Comparison of ENCODE assay signal across 8 mouse cellular contexts in the genomic region with DNA sequence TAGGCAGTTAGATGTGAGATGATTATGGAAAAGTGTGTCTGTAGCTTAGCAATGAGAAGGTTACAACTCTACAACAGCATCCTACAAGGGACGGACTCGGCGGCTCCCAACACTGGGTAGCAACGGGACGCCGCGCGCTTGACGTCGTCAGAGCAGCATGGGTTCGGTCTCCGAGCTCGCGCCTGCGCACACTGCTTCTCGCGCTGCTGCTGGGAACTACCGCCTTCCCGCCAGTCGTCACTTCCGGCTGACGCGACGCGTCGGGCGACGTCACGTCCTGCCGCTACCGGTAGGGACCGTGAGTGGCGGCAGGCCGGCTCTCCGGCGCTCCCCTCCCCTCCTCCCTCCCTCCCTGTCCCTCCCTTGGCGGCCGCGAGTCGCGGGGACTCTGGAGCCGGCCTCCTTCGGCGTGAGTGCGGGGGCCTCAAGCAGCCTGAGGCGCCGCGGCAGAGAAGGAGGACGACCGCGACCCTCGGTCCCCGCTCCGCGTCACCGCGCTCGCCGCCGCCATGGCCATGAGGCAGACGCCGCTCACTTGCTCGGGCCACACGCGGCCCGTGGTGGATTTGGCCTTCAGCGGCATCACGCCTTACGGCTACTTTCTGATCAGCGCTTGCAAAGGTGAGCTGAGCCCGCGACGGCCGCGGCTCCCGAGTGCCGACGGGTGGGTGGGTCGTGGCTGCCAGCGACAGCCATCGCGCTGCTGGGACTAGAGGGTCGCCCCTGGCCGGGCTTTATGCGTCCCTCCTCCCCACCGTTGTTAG. TPM values are rescaled to one million over a fixed set of nuclear protein-coding genes. Genes with fewer than 3 reads are reported as not detected.
DNase-seq lines count a peak whose midpoint lies in the region; ATAC-seq and TF ChIP-seq lines count a peak whose summit lies in the region.

Gene Strap (plus strand): TSS at position 233 of the 764 bp plus-strand sequence.

- WGBS in cerebellum, adult 2 months = under 1% methylated on average over 82 of the region's 86 CpGs
- WGBS in lung, embryonic 16.5 days = under 1% methylated on average over 70 of the region's 86 CpGs

- H3K4me2 ChIP-seq in lung, embryonic 16.5 days (ENCODE audit: low read depth, low read length) = peak within 1 kb of the TSS; percentile 92

- peaks cover 2 to 13% of the 10 kb centered on the region in 2 experiments; a peak in 3 of 4 replicates for H3K4me1 ChIP-seq in MEL (ENCODE audit: control insufficient read depth in 1 of 2, insufficient read depth in 2 of 2, low read length in 2 of 2)
- peaks cover 10% of the 10 kb centered on the region; the same call in 1 of the 2 replicates for H3K4me1 ChIP-seq in cerebellum, adult 2 months (ENCODE audit: control insufficient read depth, insufficient read depth, low read length)
- H3K4me1 ChIP-seq in lung, embryonic 16.5 days (replicated peaks; ENCODE audit: control insufficient read depth, insufficient read depth, low read length) = peaks cover 12% of the 10 kb centered on the region

- H3K9me3 ChIP-seq in MEL (replicated peaks; ENCODE audit: insufficient read depth, low read length) = no peaks in the 10 kb centered on the region
- H3K9me3 ChIP-seq in lung, embryonic 16.5 days (ENCODE audit: control insufficient read depth, low read length) = no peaks in the 10 kb centered on the region

- peak; percentile 90 to 96 for ATAC-seq in hematopoietic stem cell, adult 5-6 weeks (replicated peaks in 1 of 2; ENCODE audit: insufficient read depth in 1 of 2, low FRiP score in 2 of 2, low TSS enrichment in 1 of 2, low read depth in 1 of 2, poor library complexity in 2 of 2, severe bottlenecking in 2 of 2)
- ATAC-seq in lung, embryonic 16.5 days (ENCODE audit: low read depth) = peak; percentile 100

- peak within 1 kb of the TSS; percentile 95 for H3K9ac ChIP-seq in MEL (ENCODE audit: control insufficient read depth, low read depth, low read length, poor library complexity, severe bottlenecking)
- peak within 1 kb of the TSS; percentile 94 for H3K9ac ChIP-seq in lung, embryonic 16.5 days (ENCODE audit: low read length)

- peaks cover 37% of the 10 kb centered on the region for H3K79me2 ChIP-seq in MEL (ENCODE audit: control insufficient read depth, insufficient read depth, low read length, poor library complexity)

- peak; percentile 69 to 94 for TF ChIP-seq POLR2A in MEL (IDR thresholded peaks at IDR 0.05; ENCODE audit: control insufficient read depth in 1 of 2, insufficient read depth in 1 of 2, low read depth in 1 of 2, low read length in 2 of 2, poor library complexity in 1 of 2)
- TF ChIP-seq POLR2A in cerebellum, adult 2 months (IDR thresholded peaks at IDR 0.05; ENCODE audit: borderline replicate concordance, insufficient read depth, low read length) = peak; percentile 99

- peak within 1 kb of the TSS; percentile 84 to 98 for H3K4me3 ChIP-seq in MEL (ENCODE audit: control insufficient read depth in 1 of 2, insufficient read depth in 1 of 2, low read depth in 2 of 2, low read length in 2 of 2)
- H3K4me3 ChIP-seq in cerebellum, adult 2 months (replicated peaks; ENCODE audit: insufficient read depth, low read depth, low read length) = peak within 1 kb of the TSS; percentile 83
- peak within 1 kb of the TSS; percentile 70 for H3K4me3 ChIP-seq in lung, embryonic 16.5 days (ENCODE audit: low read length)

- peak within 1 kb of the TSS; percentile 87 for H3K27ac ChIP-seq in MEL (ENCODE audit: control insufficient read depth, low read depth, low read length)
- H3K27ac ChIP-seq in cerebellum, adult 2 months (ENCODE audit: insufficient read depth, low read length) = peak within 1 kb of the TSS; percentile 67
- H3K27ac ChIP-seq in lung, embryonic 16.5 days (ENCODE audit: low read length) = peak within 1 kb of the TSS; percentile 65

- no peak; a peak in 1 of 6 replicates for TF ChIP-seq CTCF in MEL (IDR thresholded peaks at IDR 0.05 in 2 of 3, conservative IDR thresholded peaks at IDR 0.05 in 1 of 3; ENCODE audit: control insufficient read depth in 1 of 3, insufficient read depth in 1 of 3, low read depth in 2 of 3, low read length in 3 of 3, poor library complexity in 1 of 3, severe bottlenecking in 1 of 3)
- TF ChIP-seq CTCF in cerebellum, adult 2 months (IDR thresholded peaks at IDR 0.05; ENCODE audit: borderline replicate concordance, insufficient read depth, low read depth, low read length) = no peak

- TF ChIP-seq EP300 in MEL (IDR thresholded peaks at IDR 0.05; ENCODE audit: low read depth in 1 of 2, low read length in 2 of 2) = no peak

- peak; percentile 97 for DNase-seq in MEL (ENCODE audit: low read depth, low spot score)
- peak; percentile 94 to 95 for DNase-seq in cerebellum, adult 2 months
- peak; percentile 99 for DNase-seq in forelimb bud, embryonic 11.5 days (ENCODE audit: low read depth, low spot score)
- DNase-seq in layer of hippocampus, adult 9-10 months (ENCODE audit: low spot score) = peak; percentile 64
- peak; percentile 65 for DNase-seq in ovary, postnatal 10 days (ENCODE audit: low spot score)
- peak; percentile 85 to 95 for DNase-seq in thymus, postnatal 10 days (ENCODE audit: low spot score in 2 of 2)

- peaks cover 21 to 24% of the 10 kb centered on the region in 2 experiments for H3K36me3 ChIP-seq in MEL (ENCODE audit: control insufficient read depth in 1 of 2, insufficient read depth in 2 of 2, low read length in 2 of 2)
- H3K36me3 ChIP-seq in lung, embryonic 16.5 days (ENCODE audit: control insufficient read depth, insufficient read depth, low read length) = peaks cover 7% of the 10 kb centered on the region

- TF ChIP-seq RAD21 in MEL (IDR thresholded peaks at IDR 0.05; ENCODE audit: low read depth, low read length) = no peak

- no peaks in the 10 kb centered on the region; a peak in 1 of 4 replicates for H3K27me3 ChIP-seq in MEL (ENCODE audit: control insufficient read depth in 1 of 2, insufficient read depth in 2 of 2, low read length in 2 of 2)
- no peaks in the 10 kb centered on the region for H3K27me3 ChIP-seq in cerebellum, adult 2 months (ENCODE audit: control insufficient read depth, insufficient read depth, low read length)
- no peaks in the 10 kb centered on the region for H3K27me3 ChIP-seq in lung, embryonic 16.5 days (ENCODE audit: control insufficient read depth, insufficient read depth, low read depth, low read length)

TF ChIP-seq in MEL, 35 proteins besides CTCF, POLR2A, EP300 and RAD21:
- peak; percentile 56; the same call in 1 of the 2 replicates for TF ChIP-seq TBP (IDR thresholded peaks at IDR 0.05; ENCODE audit: low read depth, low read length)
- no peak for TF ChIP-seq POLR2AphosphoS5 (IDR thresholded peaks at IDR 0.05; ENCODE audit: borderline replicate concordance, low read depth, low read length)
- TF ChIP-seq SIN3A (IDR thresholded peaks at IDR 0.05; ENCODE audit: low read length) = peak; percentile 53; the same call in 1 of the 2 replicates
- peak; percentile 89 for TF ChIP-seq HCFC1 (IDR thresholded peaks at IDR 0.05; ENCODE audit: low read depth, low read length)
- no peak for TF ChIP-seq MAFK (IDR thresholded peaks at IDR 0.05; ENCODE audit: borderline replicate concordance, low read depth, low read length)
- TF ChIP-seq ZKSCAN1 (IDR thresholded peaks at IDR 0.05; ENCODE audit: low read depth, low read length) = no peak
- peak; percentile 92 for TF ChIP-seq NELFE (IDR thresholded peaks at IDR 0.05; ENCODE audit: low read depth, low read length)
- peak; percentile 52 for TF ChIP-seq TCF12 (IDR thresholded peaks at IDR 0.05; ENCODE audit: low read depth, low read length)
- TF ChIP-seq NRF1 (IDR thresholded peaks at IDR 0.05; ENCODE audit: insufficient read depth, low read depth, low read length, poor library complexity, severe bottlenecking) = peak; percentile 82
- TF ChIP-seq USF1 (IDR thresholded peaks at IDR 0.05; ENCODE audit: low read depth, low read length) = no peak
- peak; percentile 83 for TF ChIP-seq MAX (IDR thresholded peaks at IDR 0.05; ENCODE audit: low read length)
- TF ChIP-seq RCOR1 (IDR thresholded peaks at IDR 0.05; ENCODE audit: low read depth, low read length) = no peak
- peak; percentile 66 for TF ChIP-seq MYC (IDR thresholded peaks at IDR 0.05; ENCODE audit: low read depth, low read length)
- peak; percentile 79 for TF ChIP-seq ELF1 (IDR thresholded peaks at IDR 0.05; ENCODE audit: low read depth, low read length)
- TF ChIP-seq POLR2AphosphoS2 (IDR thresholded peaks at IDR 0.05; ENCODE audit: low read length) = peak; percentile 95
- TF ChIP-seq ETS1 (IDR thresholded peaks at IDR 0.05; ENCODE audit: low read depth, low read length) = 0 out of 2 replicates have a peak, but pooled peaks have one; percentile 2
- no peak for TF ChIP-seq JUND (IDR thresholded peaks at IDR 0.05; ENCODE audit: low read depth, low read length)
- peak; percentile 60 for TF ChIP-seq ZMIZ1 (IDR thresholded peaks at IDR 0.05; ENCODE audit: low read depth, low read length)

RNA-seq across cellular contexts. Expression of gene Strap, which starts in this region (rescaled TPM):
- total RNA-seq in MEL (2012; rRNA removed) = 142 and 151 TPM in 2 replicates
- 100 to 1,000 TPM in 1 of 2 experiments, not detected in 1; 194 TPM for polyA plus RNA-seq in MEL (2012; ENCODE audit: insufficient read depth in 1 of 2, insufficient read length in 2 of 2, low read depth in 1 of 2, low replicate concordance in 2 of 2, missing spikeins in 1 of 2)
- 79.7 and 80.7 TPM in 2 replicates for polyA plus RNA-seq in cerebellum, adult 2 months (2012; rRNA removed)
- total RNA-seq in hematopoietic stem cell, adult 5-6 weeks (2017) = 173 and 259 TPM in 2 replicates
- polyA plus RNA-seq in lung, embryonic 16.5 days (2015; fragmentation: Nextera tagmentation; extraction: Ambion mirVana) = 124 and 135 TPM in 2 replicates

Comparison
In these comparisons a context has a peak if more than half of its experiments do, and no peak if none do; other contexts are left out.
1. Peak in every context shown above with its lines: DNase-seq, ATAC-seq, H3K4me3 ChIP-seq and H3K27ac ChIP-seq.